Mouse (Mus musculus): ENCODE data around the gene Pbx1.

DNA sequence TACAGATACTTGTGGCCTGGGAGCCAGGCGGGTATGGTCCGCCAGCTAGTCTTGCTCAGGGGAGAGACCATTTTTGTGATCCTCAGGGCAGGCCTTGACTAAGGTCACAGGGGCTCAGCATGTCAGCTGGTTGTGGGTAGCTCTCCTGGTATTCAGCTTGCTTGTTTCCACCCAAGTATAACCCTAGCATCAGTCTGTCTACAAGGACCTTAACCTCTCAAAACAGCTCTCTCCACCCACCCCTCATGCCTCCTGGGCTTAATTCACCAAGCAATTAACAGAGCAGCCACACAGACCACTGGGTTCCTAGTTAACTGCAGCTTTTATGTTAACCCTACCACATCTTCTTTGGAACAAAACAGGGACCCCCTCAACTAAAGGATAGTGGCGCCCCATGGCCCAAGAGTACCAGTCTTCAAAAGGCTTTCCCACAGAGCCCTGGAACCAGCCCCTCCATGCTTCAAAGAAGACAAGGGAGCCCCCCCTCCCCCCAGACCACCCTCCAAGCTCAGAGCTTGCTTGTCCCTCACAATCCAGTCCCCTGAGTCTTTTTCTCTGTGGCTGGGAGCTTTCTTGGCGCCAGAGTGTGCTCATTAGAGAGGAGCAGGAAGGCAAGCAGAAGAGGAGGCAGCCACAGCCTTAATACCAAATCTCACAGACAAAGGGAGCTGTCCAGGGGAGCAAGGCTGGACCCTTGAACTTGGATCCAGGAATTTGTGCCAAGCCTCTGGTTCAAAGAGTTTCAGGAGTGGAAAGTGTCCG is 48.1 kb downstream of the Pbx1 start:
- TF ChIP-seq CTCF (IDR thresholded peaks at IDR 0.05; ENCODE audit: control insufficient read depth, insufficient read depth, insufficient replicate concordance, low read depth, low read length) (no peak), POLR2A (IDR thresholded peaks at IDR 0.05; ENCODE audit: control insufficient read depth, low read depth, low read length) (no peak)
